Mouse (Mus musculus) kidney, postnatal 0 days (tissue): ENCODE measurements around the gene Tpst1. TPM values are rescaled to one million over a fixed set of nuclear protein-coding genes. Genes with fewer than 3 reads are reported as not detected.

Experiments used
- ATAC-seq: fragments of 200-750 bp; cut with Nextera tagmentation; replicated peaks from 2 replicates; pipeline ENCODE4 v1.8.0; 2017; ENCODE audit warnings: low read depth, moderate number of reproducible peaks, moderate TSS enrichment, moderate library complexity; ENCODE audit not compliant: low FRiP score
- DNase-seq: peaks from one replicate; pipeline ENCODE4 v3.0.0-alpha.2; 2016; ENCODE audit warnings: low spot score
- H3K27ac ChIP-seq: fragments of 300-500 bp; sonication (generic); 2 replicates; pipeline ENCODE4 v1.5.1; 2014; ENCODE audit warnings: mild to moderate bottlenecking
- H3K27me3 ChIP-seq: fragments of 300-500 bp; sonication (generic); 2 replicates; pipeline ENCODE4 v1.6.1; 2014; ENCODE audit warnings: low read length, mixed read lengths; ENCODE audit not compliant: insufficient read depth
- H3K36me3 ChIP-seq: fragments of 300-500 bp; sonication (generic); 2 replicates; pipeline ENCODE4 v1.6.1; 2014; ENCODE audit warnings: low read length, mixed read lengths; ENCODE audit not compliant: insufficient read depth
- H3K4me1 ChIP-seq: fragments of 300-500 bp; sonication (generic); replicated peaks from 2 replicates; pipeline ENCODE4 v1.6.1; 2014; ENCODE audit warnings: antibody characterized with exemption, low read length, mixed read lengths; ENCODE audit not compliant: insufficient read depth
- H3K4me2 ChIP-seq: fragments of 300-500 bp; sonication (generic); 2 replicates; pipeline ENCODE4 v1.6.1; 2014; ENCODE audit warnings: mild to moderate bottlenecking, low read length, moderate library complexity, mixed read lengths
- H3K4me3 ChIP-seq: fragments of 300-500 bp; sonication (generic); replicated peaks from 2 replicates; pipeline ENCODE4 v1.5.1; 2014; ENCODE audit warnings: low read depth, low read length
- H3K9ac ChIP-seq: fragments of 300-500 bp; sonication (generic); 2 replicates; pipeline ENCODE4 v1.6.1; 2014; ENCODE audit warnings: low read depth, low read length
- H3K9me3 ChIP-seq: fragments of 300-500 bp; sonication (generic); replicated peaks from 2 replicates; pipeline ENCODE4 v1.6.1; 2016; ENCODE audit warnings: low read length, inconsistent platforms, mixed read lengths
- CTCF ChIP-seq: IDR thresholded peaks from 2 replicates; pipeline ENCODE4 v1.5.1; 2016; ENCODE audit warnings: antibody characterized with exemption, low read depth, mild to moderate bottlenecking, moderate library complexity
- WGBS: fragments of 180-500 bp; shearing (Covaris S2); extraction: QIAGEN DNeasy Blood & Tissue Kit; methylation state at CpG from one replicate; pipeline ENCODE4 v1.1.7; 2014; 5-methylcytosine and 5-hydroxymethylcytosine counted together
- polyA plus RNA-seq: library from polyadenylated mRNA; unstranded; fragments of >200 nt; fragmentation: Nextera tagmentation; extraction: Ambion mirVana; gene quantifications from 2 replicates; pipeline ENCODE4 v1.2.1, GENCODE M21; 2015

The Tpst1 gene
- polyA plus RNA-seq, 1 experiment from 2014 or later: 66.5 TPM

DNA sequence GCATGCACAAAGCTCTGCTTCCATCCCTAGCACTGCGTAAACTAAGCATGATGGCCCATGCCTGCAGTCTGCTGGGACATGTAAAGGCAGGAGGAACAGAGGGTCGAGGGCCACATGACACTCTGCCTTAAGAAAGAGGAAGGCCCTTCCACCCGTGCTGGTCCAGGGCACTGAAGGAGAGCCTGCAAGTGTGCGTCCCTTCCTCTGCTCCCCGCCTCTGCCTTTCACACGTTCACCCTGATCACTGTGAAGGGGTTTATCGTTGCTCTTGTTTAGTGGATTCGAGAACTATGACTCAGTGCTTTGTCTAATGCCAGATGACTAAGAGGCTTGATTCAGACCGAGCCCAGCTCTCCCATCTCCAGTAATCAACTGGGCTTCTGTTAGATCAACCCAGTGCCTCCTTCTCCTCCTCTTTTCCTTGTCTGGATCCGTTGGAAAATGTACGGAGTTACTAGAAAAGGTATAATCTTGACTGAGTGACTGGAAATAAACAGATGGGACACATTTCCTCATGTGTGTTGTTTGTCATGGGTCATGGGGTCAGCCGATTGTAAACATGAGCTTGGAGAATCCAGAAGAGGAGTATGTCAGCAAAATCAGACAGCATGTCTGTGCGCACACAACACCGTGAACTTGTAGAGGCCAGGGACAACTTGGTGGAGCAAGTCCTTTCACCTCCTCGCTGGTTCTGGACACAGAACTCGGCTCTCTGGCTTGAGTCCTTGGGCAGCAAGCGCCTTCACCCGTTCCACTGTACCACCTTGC, 16.7 kb downstream of the Tpst1 start:
- Histone ChIP-seq H3K4me1 (no peaks in the 10 kb centered on the region), H3K4me2 (no peak overlapping the region), H3K36me3 (no peaks in the 10 kb centered on the region), H3K9me3 (no peaks in the 10 kb centered on the region), H3K27me3 (no peaks in the 10 kb centered on the region), H3K9ac (peak overlapping the region; percentile 18; the same call in 1 of the 2 replicates), H3K27ac (0 out of 2 replicates have a peak overlapping the region, but pooled peaks have one; percentile 8), H3K4me3 (no peak overlapping the region)
- ATAC-seq (no peak), DNase-seq (no peak)
- 81% methylated on average over 18 of the region's 18 CpGs for WGBS
- no peak for TF ChIP-seq CTCF

DNA sequence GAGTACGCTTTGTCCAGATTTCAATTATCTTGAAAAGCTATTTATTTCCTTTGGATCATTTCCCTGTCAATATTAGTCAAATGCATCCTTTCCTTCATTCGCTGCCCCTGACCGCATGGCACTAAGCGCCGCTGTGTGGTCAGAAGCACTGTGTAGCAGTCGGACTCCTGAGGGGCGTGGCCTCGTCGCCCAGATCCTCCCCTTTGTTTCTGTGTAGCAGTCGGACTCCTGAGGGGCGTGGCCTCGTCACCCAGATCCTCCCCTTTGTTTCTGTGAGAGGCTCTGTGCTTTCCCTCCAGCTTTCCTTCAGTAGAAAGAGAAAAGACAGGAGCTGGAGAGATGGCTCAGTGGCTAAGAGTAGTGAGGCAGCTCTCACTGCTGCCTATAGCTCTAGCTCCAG, 23.6 kb downstream of the Tpst1 start:
- WGBS: 69% methylated on average over 12 of the region's 12 CpGs
- Histone ChIP-seq H3K4me2 (no peak overlapping the region), H3K27me3 (no peaks in the 10 kb centered on the region), H3K4me1 (no peaks in the 10 kb centered on the region), H3K9ac (no peak overlapping the region), H3K4me3 (no peak overlapping the region), H3K36me3 (no peaks in the 10 kb centered on the region), H3K9me3 (no peaks in the 10 kb centered on the region), H3K27ac (no peak overlapping the region)
- TF ChIP-seq CTCF: peak; percentile 1; the same call in 1 of the 2 replicates
- ATAC-seq (no peak), DNase-seq (no peak)

GRCm38 (mm10) chr5:130097837-130098236, 24.7 kb downstream of the Tpst1 start:
- no peak for ATAC-seq
- TF ChIP-seq CTCF: no peak
- no peaks in the 10 kb centered on the region for H3K9me3 ChIP-seq
- no peak overlapping the region for H3K9ac ChIP-seq
- 0 out of 2 replicates have a peak, but pooled peaks cover 2% of the 10 kb centered on the region for H3K36me3 ChIP-seq
- H3K4me1 ChIP-seq: no peaks in the 10 kb centered on the region
- 58% methylated on average over 2 of the region's 2 CpGs for WGBS
- no peak overlapping the region for H3K4me3 ChIP-seq
- DNase-seq: no peak
- no peaks in the 10 kb centered on the region for H3K27me3 ChIP-seq
- H3K27ac ChIP-seq: no peak overlapping the region
- no peak overlapping the region for H3K4me2 ChIP-seq

DNA sequence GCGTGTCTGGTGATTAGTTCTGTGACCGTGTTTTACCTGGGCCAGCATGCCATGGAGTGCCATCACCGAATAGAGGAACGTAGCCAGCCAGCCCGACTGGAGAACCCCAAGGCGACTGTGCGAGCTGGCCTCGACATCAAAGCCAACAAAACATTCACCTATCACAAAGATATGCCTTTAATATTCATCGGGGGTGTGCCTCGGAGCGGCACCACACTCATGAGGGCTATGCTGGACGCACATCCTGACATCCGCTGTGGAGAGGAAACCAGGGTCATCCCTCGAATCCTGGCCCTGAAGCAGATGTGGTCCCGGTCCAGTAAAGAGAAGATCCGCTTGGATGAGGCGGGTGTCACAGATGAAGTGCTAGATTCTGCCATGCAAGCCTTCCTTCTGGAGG, 28.6 kb downstream of the Tpst1 start:
- no peak overlapping the region for H3K4me3 ChIP-seq
- H3K4me2 ChIP-seq: no peak overlapping the region
- 96% methylated on average over 17 of the region's 17 CpGs for WGBS
- H3K9me3 ChIP-seq: no peaks in the 10 kb centered on the region
- DNase-seq: no peak
- no peak overlapping the region for H3K27ac ChIP-seq
- no peak overlapping the region for H3K9ac ChIP-seq
- 0 out of 2 replicates have a peak, but pooled peaks cover 3% of the 10 kb centered on the region for H3K36me3 ChIP-seq
- TF ChIP-seq CTCF: no peak
- H3K27me3 ChIP-seq: no peaks in the 10 kb centered on the region
- ATAC-seq: no peak
- H3K4me1 ChIP-seq: no peaks in the 10 kb centered on the region

DNA sequence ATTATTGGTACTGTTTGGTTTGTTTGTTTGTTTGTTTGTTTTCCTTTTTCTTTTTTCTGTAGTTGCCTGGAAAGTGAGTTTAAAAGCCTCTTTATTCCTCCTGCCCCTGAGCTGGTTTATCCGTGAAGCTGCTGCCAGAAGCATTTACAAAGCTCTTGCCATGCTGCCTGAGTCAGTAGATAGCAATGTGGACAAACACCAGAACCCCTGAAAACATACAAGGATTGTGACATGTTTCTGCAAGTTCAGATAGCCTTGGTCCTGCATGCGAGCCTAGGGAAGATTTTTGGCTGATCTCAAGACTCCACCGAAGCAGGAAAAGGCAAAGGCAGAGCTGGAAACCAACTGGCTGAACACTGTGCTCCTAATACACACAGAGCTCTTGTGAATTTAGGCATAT, 36.2 kb downstream of the Tpst1 start:
- TF ChIP-seq CTCF: no peak
- WGBS: 90% methylated on average over 3 of the region's 3 CpGs
- H3K36me3 ChIP-seq: no peaks in the 10 kb centered on the region
- H3K27me3 ChIP-seq: no peaks in the 10 kb centered on the region
- no peak overlapping the region for H3K4me2 ChIP-seq
- no peak overlapping the region for H3K9ac ChIP-seq
- H3K9me3 ChIP-seq: no peaks in the 10 kb centered on the region
- DNase-seq (no peak), ATAC-seq (no peak)
- H3K4me3 ChIP-seq: no peak overlapping the region
- H3K4me1 ChIP-seq: no peaks in the 10 kb centered on the region
- H3K27ac ChIP-seq: no peak overlapping the region

DNA sequence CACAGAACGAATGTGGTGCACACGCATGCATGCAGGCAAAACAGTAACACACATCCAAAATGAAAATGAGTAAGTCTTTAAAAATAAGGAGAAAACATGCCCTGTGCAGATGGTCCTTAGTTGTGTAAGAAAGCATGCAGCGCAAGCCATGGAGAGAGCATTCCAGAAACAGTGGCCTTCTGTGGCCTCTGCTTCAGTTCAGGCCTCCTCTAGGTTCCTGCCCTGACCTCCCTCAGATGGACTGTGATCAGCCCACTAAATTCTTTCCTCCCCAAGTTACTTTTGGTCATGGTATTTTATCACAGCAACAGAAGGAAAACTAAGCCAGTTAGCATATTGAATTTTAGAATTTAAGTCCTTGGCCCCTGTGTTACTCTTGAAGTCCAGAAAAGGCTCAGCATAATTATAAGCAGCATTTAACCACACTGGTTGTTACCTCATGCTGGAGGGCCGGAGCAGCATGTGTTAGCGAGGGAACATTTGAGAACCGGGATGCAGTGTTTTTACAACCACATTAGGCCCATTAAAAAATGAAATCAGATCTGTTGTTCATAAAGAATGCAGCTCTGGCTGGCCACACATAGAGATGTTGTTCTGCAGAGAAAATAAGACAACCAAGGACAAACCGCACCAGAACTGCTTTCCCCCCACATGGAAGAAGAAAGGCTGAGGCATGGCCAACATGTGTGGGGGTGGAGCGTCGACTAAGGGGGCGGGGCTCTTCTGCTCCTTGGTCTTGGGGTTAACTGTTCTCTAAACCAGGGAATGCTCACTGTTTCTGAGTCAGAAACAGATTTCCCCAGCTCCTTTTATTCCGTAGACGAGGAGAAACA, 37.7 kb downstream of the Tpst1 start:
- 63% methylated on average over 12 of the region's 12 CpGs for WGBS
- ATAC-seq: 0 out of 2 replicates have a peak, but pooled peaks have one; percentile 43

More for the DNA sequence above, 37.7 kb downstream of the Tpst1 start:
- Histone ChIP-seq H3K4me1 (no peaks in the 10 kb centered on the region), H3K27ac (peak overlapping the region; percentile 52; the same call in 1 of the 2 replicates), H3K9ac (no peak overlapping the region), H3K4me2 (no peak overlapping the region), H3K36me3 (peaks cover 5% of the 10 kb centered on the region), H3K27me3 (no peaks in the 10 kb centered on the region), H3K9me3 (no peaks in the 10 kb centered on the region), H3K4me3 (no peak overlapping the region)
- TF ChIP-seq CTCF: no peak
- DNase-seq: peak; percentile 71
